Mouse (Mus musculus) hindbrain, embryonic 12.5 days (tissue): Measurements from ENCODE around the gene Col4a1. TPM values are rescaled to one million over a fixed set of nuclear protein-coding genes. Genes with fewer than 3 reads are reported as not detected.

Source experiments
- ATAC-seq: fragments of 200-750 bp; cut with Nextera tagmentation; 2 replicates; pipeline ENCODE4 v1.8.0; 2017; ENCODE audit warnings: moderate TSS enrichment; ENCODE audit not compliant: low FRiP score
- H3K27ac ChIP-seq: fragments of 300-500 bp; sonication (generic); 2 replicates; pipeline ENCODE4 v1.5.1; 2016; ENCODE audit warnings: mild to moderate bottlenecking
- H3K27me3 ChIP-seq: fragments of 300-500 bp; sonication (generic); 2 replicates; pipeline ENCODE4 v1.6.1; 2016; ENCODE audit warnings: mild to moderate bottlenecking
- H3K36me3 ChIP-seq: fragments of 300-500 bp; sonication (generic); 2 replicates; pipeline ENCODE4 v1.6.1; 2016; ENCODE audit warnings: mild to moderate bottlenecking
- H3K4me1 ChIP-seq: fragments of 300-500 bp; sonication (generic); 2 replicates; pipeline ENCODE4 v1.6.1; 2016
- H3K4me2 ChIP-seq: fragments of 300-500 bp; sonication (generic); replicated peaks from 2 replicates; pipeline ENCODE4 v1.6.1; 2016; ENCODE audit warnings: mild to moderate bottlenecking
- H3K4me3 ChIP-seq: fragments of 300-500 bp; sonication (generic); 2 replicates; pipeline ENCODE4 v1.5.1; 2016; ENCODE audit warnings: mild to moderate bottlenecking
- H3K9ac ChIP-seq: fragments of 300-500 bp; sonication (generic); 2 replicates; pipeline ENCODE4 v1.6.1; 2016; ENCODE audit warnings: mild to moderate bottlenecking, moderate library complexity
- H3K9me3 ChIP-seq: fragments of 300-500 bp; sonication (generic); replicated peaks from 2 replicates; pipeline ENCODE4 v1.6.1; 2016; ENCODE audit warnings: mild to moderate bottlenecking
- WGBS: fragments of 180-500 bp; shearing (Covaris S2); methylation state at CpG from one replicate; pipeline ENCODE4 v1.1.7; 2016; 5-methylcytosine and 5-hydroxymethylcytosine counted together
- polyA plus RNA-seq: library from polyadenylated mRNA; unstranded; fragments of >200 nt; fragmentation: Nextera tagmentation; extraction: Ambion mirVana; gene quantifications from 2 replicates; pipeline ENCODE4 v1.2.1, GENCODE M21; 2016

The Col4a1 gene
- polyA plus RNA-seq, 1 experiment from 2014 or later: 157 TPM

- ATAC-seq: no peak
- WGBS: 74% methylated on average over 3 of the region's 3 CpGs
Measured at GRCm38 (mm10) chr8:11197988-11198387, 114.6 kb downstream of the Col4a1 start.

GRCm38 (mm10) chr8:11197261-11197660, 115.4 kb downstream of the Col4a1 start:
- no peak overlapping the region for H3K4me2 ChIP-seq
- no peak overlapping the region for H3K9ac ChIP-seq
- no peaks in the 10 kb centered on the region for H3K27me3 ChIP-seq
- H3K4me3 ChIP-seq: no peak overlapping the region
- H3K27ac ChIP-seq: no peak overlapping the region
- no peaks in the 10 kb centered on the region for H3K4me1 ChIP-seq
- no peak for ATAC-seq
- WGBS: 75% methylated on average over 11 of the region's 11 CpGs
- no peaks in the 10 kb centered on the region for H3K36me3 ChIP-seq
- H3K9me3 ChIP-seq: no peaks in the 10 kb centered on the region

More at GRCm38 (mm10) chr8:11197988-11198387, 114.6 kb downstream of the Col4a1 start:
- Histone ChIP-seq H3K4me2 (no peak overlapping the region), H3K36me3 (no peaks in the 10 kb centered on the region), H3K4me3 (no peak overlapping the region), H3K9ac (no peak overlapping the region), H3K27me3 (no peaks in the 10 kb centered on the region), H3K9me3 (no peaks in the 10 kb centered on the region), H3K4me1 (peaks cover 3% of the 10 kb centered on the region; the same call in 1 of the 2 replicates), H3K27ac (no peak overlapping the region)

- Histone ChIP-seq H3K9me3 (no peaks in the 10 kb centered on the region), H3K9ac (no peak overlapping the region), H3K4me1 (peaks cover 7% of the 10 kb centered on the region), H3K4me3 (no peak overlapping the region), H3K4me2 (no peak overlapping the region), H3K27ac (no peak overlapping the region), H3K36me3 (no peaks in the 10 kb centered on the region), H3K27me3 (peaks cover 12% of the 10 kb centered on the region)
- no peak for ATAC-seq
- 56% methylated on average over 12 of the region's 12 CpGs for WGBS
Measured at GRCm38 (mm10) chr8:11192719-11193324, 119.8 kb downstream of the Col4a1 start.

- Histone ChIP-seq H3K9me3 (no peaks in the 10 kb centered on the region), H3K27ac (no peak overlapping the region), H3K4me1 (peaks cover 9% of the 10 kb centered on the region), H3K27me3 (peaks cover 23% of the 10 kb centered on the region), H3K4me3 (peak overlapping the region; percentile 35), H3K36me3 (no peaks in the 10 kb centered on the region), H3K9ac (peak overlapping the region; percentile 56), H3K4me2 (peak overlapping the region; percentile 70)
- 1% methylated on average over 46 of the region's 46 CpGs for WGBS
- peak; percentile 49 for ATAC-seq
Measured at GRCm38 (mm10) chr8:11187581-11188271, 124.9 kb downstream of the Col4a1 start.

GRCm38 (mm10) chr8:11186456-11186855, 126.2 kb downstream of the Col4a1 start:
- Histone ChIP-seq H3K27me3 (peaks cover 29% of the 10 kb centered on the region), H3K4me2 (no peak overlapping the region), H3K9ac (no peak overlapping the region), H3K27ac (no peak overlapping the region), H3K4me1 (peaks cover 11% of the 10 kb centered on the region), H3K4me3 (no peak overlapping the region), H3K9me3 (no peaks in the 10 kb centered on the region), H3K36me3 (no peaks in the 10 kb centered on the region)
- WGBS: 70% methylated on average over 4 of the region's 4 CpGs
- ATAC-seq: no peak

GRCm38 (mm10) chr8:11185672-11186071, 127.0 kb downstream of the Col4a1 start:
- ATAC-seq: no peak
- H3K27ac ChIP-seq: no peak overlapping the region
- H3K4me2 ChIP-seq: no peak overlapping the region
- H3K27me3 ChIP-seq: peaks cover 29% of the 10 kb centered on the region
- no peaks in the 10 kb centered on the region for H3K36me3 ChIP-seq
- WGBS: 94% methylated on average over 2 of the region's 2 CpGs
- no peak overlapping the region for H3K9ac ChIP-seq
- H3K4me3 ChIP-seq: no peak overlapping the region
- no peaks in the 10 kb centered on the region for H3K9me3 ChIP-seq
- H3K4me1 ChIP-seq: peaks cover 15% of the 10 kb centered on the region

- WGBS: 64% methylated on average over 9 of the region's 9 CpGs
- H3K4me1 ChIP-seq: peaks cover 15% of the 10 kb centered on the region
- H3K27ac ChIP-seq: no peak overlapping the region
- no peak overlapping the region for H3K4me2 ChIP-seq
- H3K36me3 ChIP-seq: no peaks in the 10 kb centered on the region
- no peaks in the 10 kb centered on the region for H3K9me3 ChIP-seq
- H3K27me3 ChIP-seq: peaks cover 25% of the 10 kb centered on the region
- ATAC-seq: no peak
- no peak overlapping the region for H3K4me3 ChIP-seq
- no peak overlapping the region for H3K9ac ChIP-seq
Measured at GRCm38 (mm10) chr8:11183611-11184031, 129.0 kb downstream of the Col4a1 start.

GRCm38 (mm10) chr8:11182606-11183005, 130.0 kb downstream of the Col4a1 start:
- H3K9me3 ChIP-seq: no peaks in the 10 kb centered on the region
- ATAC-seq: no peak
- WGBS: 74% methylated on average over 12 of the region's 12 CpGs
- H3K27me3 ChIP-seq: peaks cover 14% of the 10 kb centered on the region; the same call in 1 of the 2 replicates
- no peak overlapping the region for H3K4me2 ChIP-seq
- no peak overlapping the region for H3K9ac ChIP-seq
- H3K4me1 ChIP-seq: peaks cover 6% of the 10 kb centered on the region; the same call in 1 of the 2 replicates
- H3K27ac ChIP-seq: no peak overlapping the region
- no peaks in the 10 kb centered on the region for H3K36me3 ChIP-seq
- H3K4me3 ChIP-seq: no peak overlapping the region

GRCm38 (mm10) chr8:11182148-11182484, 130.5 kb downstream of the Col4a1 start:
- Histone ChIP-seq H3K4me2 (no peak overlapping the region), H3K4me1 (peaks cover 6% of the 10 kb centered on the region; the same call in 1 of the 2 replicates), H3K27ac (no peak overlapping the region), H3K4me3 (no peak overlapping the region), H3K9ac (no peak overlapping the region), H3K36me3 (no peaks in the 10 kb centered on the region), H3K27me3 (peaks cover 14% of the 10 kb centered on the region; the same call in 1 of the 2 replicates), H3K9me3 (no peaks in the 10 kb centered on the region)
- no peak for ATAC-seq
- WGBS: 40% methylated on average over 4 of the region's 4 CpGs

- 66% methylated on average over 11 of the region's 11 CpGs for WGBS
- H3K9me3 ChIP-seq: no peaks in the 10 kb centered on the region
- H3K4me3 ChIP-seq: no peak overlapping the region
- no peak overlapping the region for H3K4me2 ChIP-seq
- no peaks in the 10 kb centered on the region for H3K36me3 ChIP-seq
- peaks cover 6% of the 10 kb centered on the region; the same call in 1 of the 2 replicates for H3K4me1 ChIP-seq
- peaks cover 14% of the 10 kb centered on the region; the same call in 1 of the 2 replicates for H3K27me3 ChIP-seq
- no peak for ATAC-seq
- no peak overlapping the region for H3K27ac ChIP-seq
- no peak overlapping the region for H3K9ac ChIP-seq
Measured at GRCm38 (mm10) chr8:11181420-11182147, 131.0 kb downstream of the Col4a1 start.

GRCm38 (mm10) chr8:11179869-11180268, 132.8 kb downstream of the Col4a1 start:
- 80% methylated on average over 3 of the region's 3 CpGs for WGBS
- ATAC-seq: no peak
- Histone ChIP-seq H3K4me1 (peaks cover 6% of the 10 kb centered on the region; the same call in 1 of the 2 replicates), H3K4me3 (no peak overlapping the region), H3K27me3 (0 out of 2 replicates have a peak, but pooled peaks cover 10% of the 10 kb centered on the region), H3K4me2 (no peak overlapping the region), H3K27ac (no peak overlapping the region), H3K9me3 (no peaks in the 10 kb centered on the region), H3K36me3 (no peaks in the 10 kb centered on the region), H3K9ac (no peak overlapping the region)

GRCm38 (mm10) chr8:11176393-11176792, 136.2 kb downstream of the Col4a1 start:
- H3K9ac ChIP-seq: no peak overlapping the region
- H3K4me3 ChIP-seq: no peak overlapping the region
- no peaks in the 10 kb centered on the region for H3K36me3 ChIP-seq
- WGBS: 92% methylated on average over 7 of the region's 7 CpGs
- H3K4me2 ChIP-seq: no peak overlapping the region
- H3K27ac ChIP-seq: no peak overlapping the region
- H3K27me3 ChIP-seq: no peaks in the 10 kb centered on the region; the same call in 1 of the 2 replicates
- no peak for ATAC-seq
- H3K9me3 ChIP-seq: no peaks in the 10 kb centered on the region
- peaks cover 4% of the 10 kb centered on the region; the same call in 1 of the 2 replicates for H3K4me1 ChIP-seq
